Mouse (Mus musculus) embryonic facial prominence, embryonic 11.5 days (tissue): Measurements from ENCODE around the gene Fryl. TPM values are rescaled to one million over a fixed set of nuclear protein-coding genes. Genes with fewer than 3 reads are reported as not detected.

Experiments
- ATAC-seq: fragments of 200-750 bp; cut with Nextera tagmentation; replicated peaks from 2 replicates; pipeline ENCODE4 v1.8.0; 2017; ENCODE audit warnings: low read depth; ENCODE audit not compliant: insufficient number of reproducible peaks, low FRiP score, low TSS enrichment
- DNase-seq: peaks from one replicate; pipeline ENCODE4 v3.0.0-alpha.2; 2015; ENCODE audit warnings: low spot score
- H3K27ac ChIP-seq: fragments of 300-500 bp; sonication (generic); replicated peaks from 2 replicates; pipeline ENCODE4 v1.5.1; 2014; ENCODE audit warnings: mild to moderate bottlenecking, low read depth, low read length, control low read depth
- H3K27me3 ChIP-seq: fragments of 300-500 bp; sonication (generic); 2 replicates; pipeline ENCODE4 v1.6.1; 2014; ENCODE audit warnings: mild to moderate bottlenecking, low read length, moderate library complexity, mixed read lengths; ENCODE audit not compliant: control insufficient read depth, insufficient read depth
- H3K36me3 ChIP-seq: fragments of 300-500 bp; sonication (generic); replicated peaks from 2 replicates; pipeline ENCODE4 v1.6.1; 2014; ENCODE audit warnings: low read depth, mild to moderate bottlenecking, low read length, moderate library complexity, mixed read lengths; ENCODE audit not compliant: control insufficient read depth, insufficient read depth
- H3K4me1 ChIP-seq: fragments of 300-500 bp; sonication (generic); 2 replicates; pipeline ENCODE4 v1.6.1; 2014; ENCODE audit warnings: low read length, mixed read lengths; ENCODE audit not compliant: control insufficient read depth, insufficient read depth
- H3K4me2 ChIP-seq: fragments of 300-500 bp; sonication (generic); 2 replicates; pipeline ENCODE4 v1.6.1; 2014; ENCODE audit warnings: low read depth, mild to moderate bottlenecking, control low read depth, low read length, moderate library complexity
- H3K4me3 ChIP-seq: fragments of 300-500 bp; sonication (generic); 2 replicates; pipeline ENCODE4 v1.5.1; 2014; ENCODE audit warnings: low read depth, low read length, control low read depth
- H3K9ac ChIP-seq: fragments of 300-500 bp; sonication (generic); replicated peaks from 2 replicates; pipeline ENCODE4 v1.6.1; 2014; ENCODE audit warnings: mild to moderate bottlenecking, control low read depth, low read length
- H3K9me3 ChIP-seq: fragments of 300-500 bp; sonication (generic); replicated peaks from 2 replicates; pipeline ENCODE4 v1.6.1; 2016; ENCODE audit warnings: mild to moderate bottlenecking, low read length, inconsistent platforms, mixed read lengths; ENCODE audit not compliant: control insufficient read depth
- WGBS: fragments of 180-500 bp; shearing (Covaris S2); extraction: QIAGEN DNeasy Blood & Tissue Kit; methylation state at CpG from one replicate; pipeline ENCODE4 v1.1.7; 2014; 5-methylcytosine and 5-hydroxymethylcytosine counted together
- polyA plus RNA-seq: library from polyadenylated mRNA; unstranded; fragments of >200 nt; fragmentation: Nextera tagmentation; extraction: Ambion mirVana; gene quantifications from 2 replicates; pipeline ENCODE4 v1.2.1, GENCODE M21; 2014

Fryl gene
- polyA plus RNA-seq, 1 experiment from 2014 or later, result 25.7 TPM

GRCm38 (mm10) chr5:72994424-72994823, 262.0 kb downstream of the Fryl start:
- no peak overlapping the region for H3K9ac ChIP-seq
- no peak overlapping the region for H3K4me3 ChIP-seq
- no peak overlapping the region for H3K27ac ChIP-seq
- no peaks in the 10 kb centered on the region for H3K4me1 ChIP-seq
- 50% methylated on average over 8 of the region's 8 CpGs for WGBS
- H3K4me2 ChIP-seq, result no peak overlapping the region
- ATAC-seq (no peak), DNase-seq (no peak)
- H3K36me3 ChIP-seq, result no peaks in the 10 kb centered on the region
- H3K27me3 ChIP-seq, result no peaks in the 10 kb centered on the region
- no peaks in the 10 kb centered on the region for H3K9me3 ChIP-seq

GRCm38 (mm10) chr5:72992474-72992873, 263.9 kb downstream of the Fryl start:
- DNase-seq (no peak), ATAC-seq (no peak)
- Histone ChIP-seq H3K27me3 (no peaks in the 10 kb centered on the region), H3K4me1 (no peaks in the 10 kb centered on the region), H3K27ac (no peak overlapping the region), H3K36me3 (no peaks in the 10 kb centered on the region), H3K9ac (no peak overlapping the region), H3K4me2 (no peak overlapping the region), H3K9me3 (no peaks in the 10 kb centered on the region), H3K4me3 (no peak overlapping the region)
- WGBS, result 96% methylated on average over 1 of the region's 1 CpGs

DNA sequence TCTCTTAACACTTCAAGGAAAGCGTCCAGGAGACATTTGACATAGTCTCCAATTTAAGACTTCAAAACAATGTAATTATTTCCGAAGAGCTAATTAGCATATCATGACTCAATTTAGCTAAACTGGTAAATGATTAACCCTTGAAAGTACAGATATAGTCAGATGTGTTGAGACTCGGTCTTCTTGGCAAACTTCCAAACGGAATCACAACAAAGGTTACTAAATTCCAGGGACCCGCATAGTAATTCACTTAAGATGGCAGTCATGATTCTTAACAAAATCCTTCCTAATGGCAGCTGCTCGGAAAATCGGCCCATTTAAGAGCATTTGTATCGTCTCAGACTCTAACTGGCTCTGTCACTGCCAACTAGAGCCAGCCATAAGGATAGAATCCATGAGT, 266.7 kb downstream of the Fryl start:
- ATAC-seq, result no peak
- no peak for DNase-seq
- Histone ChIP-seq H3K4me2 (no peak overlapping the region), H3K36me3 (no peaks in the 10 kb centered on the region), H3K4me1 (no peaks in the 10 kb centered on the region), H3K4me3 (no peak overlapping the region), H3K9me3 (no peaks in the 10 kb centered on the region), H3K9ac (no peak overlapping the region), H3K27ac (no peak overlapping the region), H3K27me3 (no peaks in the 10 kb centered on the region)
- WGBS, result 70% methylated on average over 8 of the region's 8 CpGs

- H3K9me3 ChIP-seq, result no peaks in the 10 kb centered on the region
- no peak overlapping the region for H3K27ac ChIP-seq
- no peaks in the 10 kb centered on the region for H3K27me3 ChIP-seq
- ATAC-seq (no peak), DNase-seq (no peak)
- no peaks in the 10 kb centered on the region for H3K4me1 ChIP-seq
- H3K4me3 ChIP-seq, result no peak overlapping the region
- H3K4me2 ChIP-seq, result no peak overlapping the region
- 85% methylated on average over 7 of the region's 7 CpGs for WGBS
- no peak overlapping the region for H3K9ac ChIP-seq
- no peaks in the 10 kb centered on the region for H3K36me3 ChIP-seq
Observed at GRCm38 (mm10) chr5:72987786-72988185, 268.6 kb downstream of the Fryl start.

DNA sequence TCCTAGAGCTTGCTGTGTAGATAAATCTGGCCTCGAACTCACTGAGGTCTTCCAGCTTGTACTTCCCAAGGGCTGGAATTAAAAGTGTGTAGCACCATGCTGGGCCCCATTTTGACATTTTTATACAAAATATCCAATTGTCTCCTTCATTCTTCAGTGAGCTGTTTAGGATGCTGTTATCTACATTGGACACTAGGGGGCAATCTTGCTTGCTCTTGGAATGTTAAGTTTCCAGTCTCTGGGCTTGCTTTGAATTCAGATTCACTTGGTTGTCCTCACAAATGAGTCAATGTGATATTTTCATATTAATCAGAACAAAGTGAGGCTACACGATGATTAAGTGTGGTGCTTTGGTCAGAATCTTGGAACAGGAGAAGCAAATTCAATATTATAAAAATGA, 272.3 kb downstream of the Fryl start:
- no peaks in the 10 kb centered on the region for H3K27me3 ChIP-seq
- H3K4me2 ChIP-seq, result no peak overlapping the region
- no peak overlapping the region for H3K4me3 ChIP-seq
- H3K9ac ChIP-seq, result no peak overlapping the region
- H3K27ac ChIP-seq, result no peak overlapping the region
- WGBS, result 1% methylated on average over 2 of the region's 2 CpGs
- no peak for ATAC-seq
- no peaks in the 10 kb centered on the region for H3K9me3 ChIP-seq
- H3K36me3 ChIP-seq, result no peaks in the 10 kb centered on the region
- H3K4me1 ChIP-seq, result no peaks in the 10 kb centered on the region
- DNase-seq, result peak; percentile 88

DNA sequence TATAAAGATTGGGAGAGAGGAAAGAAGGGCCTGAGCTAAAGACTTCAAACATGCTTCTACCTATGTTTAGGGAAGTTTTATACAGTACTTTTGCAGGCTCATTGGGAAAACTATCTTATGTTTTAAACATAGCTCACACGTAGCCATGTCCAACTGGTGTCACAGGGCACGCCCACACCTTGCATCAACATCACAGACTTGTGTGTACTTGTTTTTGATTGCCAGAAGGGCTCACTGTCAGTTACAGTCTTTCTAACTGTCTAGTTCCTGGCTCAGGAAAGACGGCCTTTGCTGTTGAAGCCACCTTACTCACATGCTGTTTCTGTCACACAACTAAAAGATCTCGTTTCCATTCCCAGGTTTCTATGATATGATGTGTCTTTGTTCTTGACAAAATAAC, 279.9 kb downstream of the Fryl start:
- H3K9ac ChIP-seq, result no peak overlapping the region
- H3K4me2 ChIP-seq, result no peak overlapping the region
- no peaks in the 10 kb centered on the region for H3K4me1 ChIP-seq
- WGBS, result 89% methylated on average over 4 of the region's 4 CpGs
- no peaks in the 10 kb centered on the region for H3K27me3 ChIP-seq
- DNase-seq (no peak), ATAC-seq (no peak)
- no peaks in the 10 kb centered on the region for H3K9me3 ChIP-seq
- H3K4me3 ChIP-seq, result no peak overlapping the region
- no peak overlapping the region for H3K27ac ChIP-seq
- no peaks in the 10 kb centered on the region; the same call in 1 of the 2 replicates for H3K36me3 ChIP-seq

GRCm38 (mm10) chr5:72975996-72976395, 280.4 kb downstream of the Fryl start:
- H3K9ac ChIP-seq, result no peak overlapping the region
- no peak overlapping the region for H3K4me3 ChIP-seq

DNA sequence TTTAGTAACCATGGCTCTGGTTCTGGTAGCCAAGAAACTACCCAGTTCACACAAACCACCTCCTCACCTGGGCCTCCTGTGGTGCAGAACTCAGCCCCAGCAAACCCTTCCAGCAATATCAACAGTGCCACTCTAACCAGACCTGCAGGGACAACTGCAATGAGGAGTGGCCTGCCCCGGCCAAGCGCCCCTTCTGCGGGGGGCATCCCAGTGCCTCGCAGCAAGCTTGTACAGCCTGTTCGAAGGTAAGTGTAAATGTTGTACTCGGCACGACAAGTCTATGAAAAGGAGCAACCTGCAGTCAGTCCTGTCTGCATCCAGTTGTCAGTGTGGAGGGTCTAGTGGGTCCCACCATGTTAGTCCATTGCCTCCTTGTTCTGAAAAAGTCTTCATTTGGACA, 281.8 kb downstream of the Fryl start, which contains the start of gene Gm10135:
TSS of gene Gm10135 (minus strand) at position 101 of the 400 bp plus-strand sequence.
- H3K4me2 ChIP-seq, result no peak within 1 kb of the TSS
- H3K36me3 ChIP-seq, result no peaks in the 10 kb centered on the region; the same call in 1 of the 2 replicates
- no peak within 1 kb of the TSS for H3K9ac ChIP-seq
- 95% methylated on average over 7 of the region's 7 CpGs for WGBS
- DNase-seq, result no peak
- no peak within 1 kb of the TSS for H3K27ac ChIP-seq
- no peak within 1 kb of the TSS for H3K4me3 ChIP-seq
- no peak for ATAC-seq
- H3K9me3 ChIP-seq, result no peaks in the 10 kb centered on the region
- H3K27me3 ChIP-seq, result no peaks in the 10 kb centered on the region
- H3K4me1 ChIP-seq, result no peaks in the 10 kb centered on the region

More at GRCm38 (mm10) chr5:72975996-72976395, 280.4 kb downstream of the Fryl start:
- Histone ChIP-seq H3K9me3 (no peaks in the 10 kb centered on the region), H3K4me2 (no peak overlapping the region), H3K27ac (no peak overlapping the region), H3K27me3 (no peaks in the 10 kb centered on the region), H3K4me1 (no peaks in the 10 kb centered on the region), H3K36me3 (no peaks in the 10 kb centered on the region; the same call in 1 of the 2 replicates)
- DNase-seq (no peak), ATAC-seq (no peak)
- WGBS, result 90% methylated on average over 6 of the region's 6 CpGs
